Mouse (Mus musculus): ENCODE data around the gene Slc7a5. TPM values are rescaled to one million over a fixed set of nuclear protein-coding genes. Genes with fewer than 3 reads are reported as not detected.
A peak's percentile ranks its signal among the peaks of the same experiment; 100 is the strongest.

The Slc7a5 gene
- polyA plus RNA-seq, 1 experiment, result 4.3 TPM

- 57% methylated on average over 4 of the region's 4 CpGs for WGBS
- Histone ChIP-seq H3K27ac (ENCODE audit: insufficient read depth, low read depth, low read length) (no peak overlapping the region), H3K4me1 (ENCODE audit: control insufficient read depth, insufficient read depth, low read length) (no peaks in the 10 kb centered on the region), H3K36me3 (ENCODE audit: control insufficient read depth, insufficient read depth, low read length) (no peaks in the 10 kb centered on the region), H3K27me3 (replicated peaks; ENCODE audit: control insufficient read depth, insufficient read depth, low read length) (no peaks in the 10 kb centered on the region), H3K4me3 (ENCODE audit: insufficient read depth, low read depth, low read length) (no peak overlapping the region)
- TF ChIP-seq CTCF (conservative IDR thresholded peaks at IDR 0.05; ENCODE audit: insufficient read depth, insufficient read length, low read depth, low read length), result no peak
- no peak for DNase-seq
Measured at GRCm38 (mm10) chr8:121919158-121919557, 11.7 kb upstream of the Slc7a5 start.

- no peak for DNase-seq
- Histone ChIP-seq H3K27ac (ENCODE audit: insufficient read depth, low read depth, low read length) (no peak overlapping the region), H3K36me3 (ENCODE audit: control insufficient read depth, insufficient read depth, low read length) (no peaks in the 10 kb centered on the region), H3K4me1 (ENCODE audit: control insufficient read depth, insufficient read depth, low read length) (no peaks in the 10 kb centered on the region), H3K4me3 (ENCODE audit: insufficient read depth, low read depth, low read length) (no peak overlapping the region), H3K27me3 (replicated peaks; ENCODE audit: control insufficient read depth, insufficient read depth, low read length) (no peaks in the 10 kb centered on the region)
- WGBS, result 76% methylated on average over 8 of the region's 8 CpGs
- TF ChIP-seq CTCF (conservative IDR thresholded peaks at IDR 0.05; ENCODE audit: insufficient read depth, insufficient read length, low read depth, low read length) (no peak), POLR2A (IDR thresholded peaks at IDR 0.05; ENCODE audit: low read depth, low read length) (no peak)
Measured at GRCm38 (mm10) chr8:121913378-121913777, 5.9 kb upstream of the Slc7a5 start.

- Histone ChIP-seq H3K36me3 (ENCODE audit: control insufficient read depth, insufficient read depth, low read length) (no peaks in the 10 kb centered on the region), H3K27ac (ENCODE audit: insufficient read depth, low read depth, low read length) (no peak overlapping the region), H3K4me1 (ENCODE audit: control insufficient read depth, insufficient read depth, low read length) (no peaks in the 10 kb centered on the region), H3K4me3 (ENCODE audit: insufficient read depth, low read depth, low read length) (no peak overlapping the region), H3K27me3 (replicated peaks; ENCODE audit: control insufficient read depth, insufficient read depth, low read length) (no peaks in the 10 kb centered on the region)
- DNase-seq, result no peak
- WGBS, result 74% methylated on average over 3 of the region's 3 CpGs
- TF ChIP-seq CTCF (conservative IDR thresholded peaks at IDR 0.05; ENCODE audit: insufficient read depth, insufficient read length, low read depth, low read length), result no peak
- TF ChIP-seq POLR2A (IDR thresholded peaks at IDR 0.05; ENCODE audit: low read depth, low read length), result no peak
Measured at GRCm38 (mm10) chr8:121912831-121913230, 5.3 kb upstream of the Slc7a5 start.

- DNase-seq, result no peak
- Histone ChIP-seq H3K27ac (ENCODE audit: insufficient read depth, low read depth, low read length) (no peak overlapping the region), H3K36me3 (ENCODE audit: control insufficient read depth, insufficient read depth, low read length) (no peaks in the 10 kb centered on the region), H3K4me3 (ENCODE audit: insufficient read depth, low read depth, low read length) (no peak overlapping the region), H3K27me3 (replicated peaks; ENCODE audit: control insufficient read depth, insufficient read depth, low read length) (no peaks in the 10 kb centered on the region), H3K4me1 (ENCODE audit: control insufficient read depth, insufficient read depth, low read length) (no peaks in the 10 kb centered on the region)
- TF ChIP-seq POLR2A (IDR thresholded peaks at IDR 0.05; ENCODE audit: low read depth, low read length), result no peak
- no peak for TF ChIP-seq CTCF (conservative IDR thresholded peaks at IDR 0.05; ENCODE audit: insufficient read depth, insufficient read length, low read depth, low read length)
- WGBS, result 79% methylated on average over 7 of the region's 7 CpGs
Measured at GRCm38 (mm10) chr8:121911987-121912386, 4.5 kb upstream of the Slc7a5 start.

- no peak for DNase-seq
- Histone ChIP-seq H3K36me3 (ENCODE audit: control insufficient read depth, insufficient read depth, low read length) (no peaks in the 10 kb centered on the region), H3K27ac (ENCODE audit: insufficient read depth, low read depth, low read length) (no peak overlapping the region), H3K4me1 (ENCODE audit: control insufficient read depth, insufficient read depth, low read length) (no peaks in the 10 kb centered on the region), H3K27me3 (replicated peaks; ENCODE audit: control insufficient read depth, insufficient read depth, low read length) (no peaks in the 10 kb centered on the region), H3K4me3 (ENCODE audit: insufficient read depth, low read depth, low read length) (no peak overlapping the region)
- TF ChIP-seq CTCF (conservative IDR thresholded peaks at IDR 0.05; ENCODE audit: insufficient read depth, insufficient read length, low read depth, low read length) (no peak), POLR2A (IDR thresholded peaks at IDR 0.05; ENCODE audit: low read depth, low read length) (no peak)
- 84% methylated on average over 6 of the region's 6 CpGs for WGBS
Measured at GRCm38 (mm10) chr8:121911400-121911799, 3.9 kb upstream of the Slc7a5 start.

DNA sequence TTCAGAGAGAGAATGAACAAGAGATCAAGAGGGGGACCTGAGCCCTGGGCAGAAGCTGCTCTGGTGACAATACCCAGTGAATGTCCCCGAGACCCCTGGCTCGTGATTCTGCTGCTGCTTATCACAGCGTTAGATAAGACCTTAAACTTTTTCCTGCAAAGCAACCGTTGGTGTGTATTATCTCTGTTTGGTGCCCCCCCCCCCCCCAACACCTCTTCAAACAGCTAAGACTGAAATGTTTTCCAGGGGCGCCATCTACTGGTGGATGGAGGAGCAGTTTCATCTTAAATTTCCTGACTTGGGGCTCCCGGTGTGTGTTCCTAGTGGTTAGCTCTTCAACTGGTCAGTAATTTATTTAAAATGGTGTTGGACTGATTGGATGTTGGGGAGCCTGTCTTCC lies 2.2 kb upstream of the Slc7a5 start:
- WGBS, result 4% methylated on average over 6 of the region's 6 CpGs
- TF ChIP-seq POLR2A (IDR thresholded peaks at IDR 0.05; ENCODE audit: low read depth, low read length) (no peak), CTCF (conservative IDR thresholded peaks at IDR 0.05; ENCODE audit: insufficient read depth, insufficient read length, low read depth, low read length) (peak; percentile 57)

DNA sequence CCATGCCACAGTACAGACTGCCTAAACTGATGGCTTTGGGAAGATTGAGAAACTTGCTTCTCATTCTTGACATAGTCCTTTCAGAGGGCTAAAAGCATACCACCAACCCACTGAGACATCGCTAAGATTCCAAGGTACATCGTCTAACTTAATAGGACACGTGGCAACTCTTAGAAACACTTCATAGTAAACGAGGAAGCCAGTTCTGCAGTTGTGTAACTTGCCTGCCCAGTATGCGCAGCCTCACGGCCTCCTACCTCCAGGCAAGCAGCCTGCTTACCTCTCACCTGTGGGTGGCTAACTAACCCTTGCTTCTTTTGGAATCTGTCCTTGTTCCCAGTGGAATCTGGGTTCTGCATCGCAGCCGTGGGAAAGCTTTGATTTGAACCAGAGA lies 1.7 kb upstream of the Slc7a5 start:
- no peak for TF ChIP-seq CTCF (conservative IDR thresholded peaks at IDR 0.05; ENCODE audit: insufficient read depth, insufficient read length, low read depth, low read length)
- no peak for TF ChIP-seq POLR2A (IDR thresholded peaks at IDR 0.05; ENCODE audit: low read depth, low read length)
- Histone ChIP-seq H3K4me1 (ENCODE audit: control insufficient read depth, insufficient read depth, low read length) (no peaks in the 10 kb centered on the region), H3K4me3 (ENCODE audit: insufficient read depth, low read depth, low read length) (no peak overlapping the region), H3K27ac (ENCODE audit: insufficient read depth, low read depth, low read length) (no peak overlapping the region), H3K27me3 (replicated peaks; ENCODE audit: control insufficient read depth, insufficient read depth, low read length) (no peaks in the 10 kb centered on the region), H3K36me3 (ENCODE audit: control insufficient read depth, insufficient read depth, low read length) (no peaks in the 10 kb centered on the region)
- DNase-seq, result no peak
- 56% methylated on average over 8 of the region's 8 CpGs for WGBS

More for the DNA sequence above, 2.2 kb upstream of the Slc7a5 start:
- peak; percentile 73 for DNase-seq
- Histone ChIP-seq H3K4me3 (ENCODE audit: insufficient read depth, low read depth, low read length) (no peak overlapping the region), H3K4me1 (ENCODE audit: control insufficient read depth, insufficient read depth, low read length) (no peaks in the 10 kb centered on the region), H3K27me3 (replicated peaks; ENCODE audit: control insufficient read depth, insufficient read depth, low read length) (no peaks in the 10 kb centered on the region), H3K27ac (ENCODE audit: insufficient read depth, low read depth, low read length) (no peak overlapping the region), H3K36me3 (ENCODE audit: control insufficient read depth, insufficient read depth, low read length) (no peaks in the 10 kb centered on the region)
